Mouse (Mus musculus): ENCODE data around the gene Olfr18. TPM values are rescaled to one million over a fixed set of nuclear protein-coding genes. Genes with fewer than 3 reads are reported as not detected.

Olfr18 gene
- not detected in 2 replicates for polyA plus RNA-seq (2015; fragmentation: Nextera tagmentation; extraction: Ambion mirVana)

- no peak for TF ChIP-seq CTCF (IDR thresholded peaks at IDR 0.05; ENCODE audit: low read depth)
- no peak within 1 kb of the TSS for H3K9ac ChIP-seq (ENCODE audit: low read depth, low read length)
- no peak within 1 kb of the TSS for H3K4me2 ChIP-seq (replicated peaks; ENCODE audit: low read depth)
- no peak within 1 kb of the TSS for H3K4me3 ChIP-seq (ENCODE audit: low read depth, low read length)
- ATAC-seq: no peak
- H3K9me3 ChIP-seq (ENCODE audit: control insufficient read depth): no peaks in the 10 kb centered on the region
- H3K36me3 ChIP-seq (ENCODE audit: control insufficient read depth, insufficient read depth): no peaks in the 10 kb centered on the region
- H3K27ac ChIP-seq (ENCODE audit: low read depth, low read length): no peak within 1 kb of the TSS
- H3K4me1 ChIP-seq (replicated peaks; ENCODE audit: control insufficient read depth, insufficient read depth, low read length): no peaks in the 10 kb centered on the region
- no peaks in the 10 kb centered on the region for H3K27me3 ChIP-seq (replicated peaks; ENCODE audit: control insufficient read depth, insufficient read depth, low read length)
Measured at GRCm38 (mm10) chr9:20335994-20336393, at the start of gene Olfr18. Gene Olfr18, minus strand, starts transcription at chr9:20336094.

DNA sequence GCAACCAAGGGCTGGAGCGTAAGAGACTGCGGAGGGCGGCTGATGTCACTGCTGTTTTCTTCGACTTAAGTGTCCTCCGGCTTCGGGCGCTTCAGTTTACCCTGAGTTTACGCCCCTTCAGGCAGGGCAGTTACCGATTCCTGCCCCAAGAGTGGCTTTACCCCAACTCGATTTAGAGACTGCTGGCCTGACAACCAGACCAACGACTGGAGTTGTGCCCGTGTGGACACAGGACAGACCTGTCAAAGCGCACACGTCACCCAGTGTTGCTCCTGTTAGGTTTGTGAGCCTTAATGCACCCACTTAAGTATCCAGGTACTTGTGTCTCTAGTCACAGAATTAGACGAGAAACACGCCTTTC, 49.4 kb upstream of the Olfr18 start:
- no peaks in the 10 kb centered on the region for H3K36me3 ChIP-seq (ENCODE audit: control insufficient read depth, insufficient read depth)
- H3K4me1 ChIP-seq (replicated peaks; ENCODE audit: control insufficient read depth, insufficient read depth, low read length): no peaks in the 10 kb centered on the region
- peak overlapping the region; percentile 75 for H3K4me3 ChIP-seq (ENCODE audit: low read depth, low read length)
- H3K27ac ChIP-seq (ENCODE audit: low read depth, low read length): peak overlapping the region; percentile 50; the same call in 1 of the 2 replicates
- WGBS: 11% methylated on average over 16 of the region's 16 CpGs
- ATAC-seq: peak; percentile 61
- H3K4me2 ChIP-seq (replicated peaks; ENCODE audit: low read depth): peak overlapping the region; percentile 91
- H3K9ac ChIP-seq (ENCODE audit: low read depth, low read length): peak overlapping the region; percentile 72
- H3K27me3 ChIP-seq (replicated peaks; ENCODE audit: control insufficient read depth, insufficient read depth, low read length): no peaks in the 10 kb centered on the region
- H3K9me3 ChIP-seq (ENCODE audit: control insufficient read depth): no peaks in the 10 kb centered on the region
- TF ChIP-seq CTCF (IDR thresholded peaks at IDR 0.05; ENCODE audit: low read depth): no peak; the same call in 1 of the 2 replicates

DNA sequence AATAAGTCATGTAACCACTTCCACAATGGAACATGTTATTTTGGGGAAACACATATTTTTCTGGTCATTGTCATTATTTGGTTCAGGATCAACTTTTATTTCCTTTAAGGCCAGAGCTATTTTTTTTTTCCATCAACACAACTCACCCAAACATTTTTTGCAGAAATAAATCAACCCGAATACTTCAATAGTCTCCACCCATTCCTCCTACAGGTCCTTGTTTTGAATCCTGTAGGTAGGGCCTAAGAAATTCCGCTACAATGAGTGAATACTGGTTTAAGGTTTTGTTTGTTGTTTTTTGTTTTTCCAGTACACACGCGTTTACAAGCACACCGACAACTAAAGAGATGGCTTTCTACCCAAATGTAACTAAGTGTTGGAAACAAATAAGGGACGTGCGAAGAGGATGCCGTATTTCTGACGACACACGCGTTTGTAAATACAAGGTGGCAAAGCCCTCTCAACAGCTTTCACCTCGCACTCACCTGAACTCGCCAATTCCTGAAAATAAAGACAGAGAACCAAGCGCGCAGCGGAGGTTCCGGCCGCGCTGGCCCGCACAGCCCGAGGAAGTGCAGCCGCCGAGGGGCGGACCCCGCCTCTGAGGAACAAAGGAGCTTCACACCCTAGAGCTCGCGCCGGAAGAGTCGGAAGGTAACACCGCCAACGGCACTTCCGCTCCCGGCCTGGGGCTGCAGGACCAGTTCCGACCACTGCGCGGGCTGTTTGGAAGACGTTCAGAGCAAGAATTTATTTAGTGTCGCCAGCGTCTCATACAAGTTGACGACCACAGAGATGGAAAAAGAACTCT, 48.8 kb upstream of the Olfr18 start, which contains the start of gene Zfp560:
TSS of gene Zfp560 (minus strand) at position 646 of the 811 bp plus-strand sequence.
- peak; percentile 74 for TF ChIP-seq CTCF (IDR thresholded peaks at IDR 0.05; ENCODE audit: low read depth)
- Histone ChIP-seq H3K4me1 (replicated peaks; ENCODE audit: control insufficient read depth, insufficient read depth, low read length) (no peaks in the 10 kb centered on the region), H3K4me2 (replicated peaks; ENCODE audit: low read depth) (peak within 1 kb of the TSS; percentile 91), H3K4me3 (ENCODE audit: low read depth, low read length) (peak within 1 kb of the TSS; percentile 75), H3K36me3 (ENCODE audit: control insufficient read depth, insufficient read depth) (no peaks in the 10 kb centered on the region), H3K9me3 (ENCODE audit: control insufficient read depth) (no peaks in the 10 kb centered on the region), H3K27ac (ENCODE audit: low read depth, low read length) (peak within 1 kb of the TSS; percentile 57), H3K9ac (ENCODE audit: low read depth, low read length) (peak within 1 kb of the TSS; percentile 72), H3K27me3 (replicated peaks; ENCODE audit: control insufficient read depth, insufficient read depth, low read length) (no peaks in the 10 kb centered on the region)
- WGBS: 2% methylated on average over 40 of the region's 40 CpGs
- peak; percentile 100 for ATAC-seq

GRCm38 (mm10) chr9:20383659-20384058, 47.8 kb upstream of the Olfr18 start:
- 84% methylated on average over 7 of the region's 7 CpGs for WGBS
- H3K27ac ChIP-seq (ENCODE audit: low read depth, low read length): no peak overlapping the region
- H3K4me3 ChIP-seq (ENCODE audit: low read depth, low read length): no peak overlapping the region

DNA sequence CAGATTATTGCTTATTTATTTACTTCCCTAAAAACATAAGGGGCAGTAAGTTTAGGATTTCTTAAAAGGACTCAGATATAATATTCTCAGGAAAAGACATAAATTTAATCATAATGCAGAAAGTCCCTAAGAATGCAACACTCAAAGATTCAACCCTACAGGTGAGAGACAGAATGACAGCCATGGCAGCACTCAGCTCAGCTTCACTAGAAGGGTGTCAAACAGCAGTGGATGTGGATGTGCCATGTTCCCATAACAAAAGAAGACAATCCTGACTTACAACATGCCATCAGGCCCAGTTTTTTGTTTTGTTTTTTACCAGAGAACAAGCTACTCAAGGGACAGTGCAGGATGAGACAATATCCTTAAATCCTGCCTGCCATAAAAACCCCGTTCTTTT, 38.8 kb upstream of the Olfr18 start:
- TF ChIP-seq CTCF (IDR thresholded peaks at IDR 0.05; ENCODE audit: low read depth): no peak
- Histone ChIP-seq H3K27ac (ENCODE audit: low read depth, low read length) (no peak overlapping the region), H3K36me3 (ENCODE audit: control insufficient read depth, insufficient read depth) (no peaks in the 10 kb centered on the region), H3K9ac (ENCODE audit: low read depth, low read length) (no peak overlapping the region), H3K27me3 (replicated peaks; ENCODE audit: control insufficient read depth, insufficient read depth, low read length) (no peaks in the 10 kb centered on the region), H3K9me3 (ENCODE audit: control insufficient read depth) (no peaks in the 10 kb centered on the region), H3K4me2 (replicated peaks; ENCODE audit: low read depth) (no peak overlapping the region), H3K4me1 (replicated peaks; ENCODE audit: control insufficient read depth, insufficient read depth, low read length) (no peaks in the 10 kb centered on the region), H3K4me3 (ENCODE audit: low read depth, low read length) (no peak overlapping the region)
- WGBS: 95% methylated on average over 1 of the region's 1 CpGs
- no peak for ATAC-seq

More at GRCm38 (mm10) chr9:20383659-20384058, 47.8 kb upstream of the Olfr18 start:
- H3K27me3 ChIP-seq (replicated peaks; ENCODE audit: control insufficient read depth, insufficient read depth, low read length): no peaks in the 10 kb centered on the region
- H3K9me3 ChIP-seq (ENCODE audit: control insufficient read depth): no peaks in the 10 kb centered on the region
- no peaks in the 10 kb centered on the region for H3K4me1 ChIP-seq (replicated peaks; ENCODE audit: control insufficient read depth, insufficient read depth, low read length)
- no peak overlapping the region for H3K9ac ChIP-seq (ENCODE audit: low read depth, low read length)
- no peak for ATAC-seq
- H3K4me2 ChIP-seq (replicated peaks; ENCODE audit: low read depth): 0 out of 2 replicates have a peak overlapping the region, but pooled peaks have one; percentile 91
- TF ChIP-seq CTCF (IDR thresholded peaks at IDR 0.05; ENCODE audit: low read depth): no peak
- no peaks in the 10 kb centered on the region for H3K36me3 ChIP-seq (ENCODE audit: control insufficient read depth, insufficient read depth)

DNA sequence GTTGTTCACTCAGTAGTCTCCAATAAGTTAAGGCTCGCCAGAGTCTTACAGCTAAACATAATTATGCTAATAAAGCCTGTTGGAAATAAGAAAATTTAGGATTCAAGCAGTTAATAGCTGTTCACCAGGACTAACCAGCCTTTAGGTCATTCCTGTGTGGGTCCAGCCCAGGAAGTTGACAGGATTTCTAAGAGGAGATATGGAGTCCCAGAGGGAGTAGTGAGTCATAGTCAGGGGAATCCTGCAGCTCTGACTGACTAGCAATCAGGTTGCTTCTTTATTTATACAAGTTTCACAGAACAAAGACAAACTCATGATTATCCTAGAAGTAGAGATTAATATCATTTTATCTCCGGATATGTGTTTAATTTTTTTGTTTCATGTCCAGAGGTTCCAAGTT, 31.4 kb upstream of the Olfr18 start:
- 95% methylated on average over 2 of the region's 2 CpGs for WGBS
- no peak for TF ChIP-seq CTCF (IDR thresholded peaks at IDR 0.05; ENCODE audit: low read depth)
- Histone ChIP-seq H3K4me1 (replicated peaks; ENCODE audit: control insufficient read depth, insufficient read depth, low read length) (no peaks in the 10 kb centered on the region), H3K4me3 (ENCODE audit: low read depth, low read length) (no peak overlapping the region), H3K27me3 (replicated peaks; ENCODE audit: control insufficient read depth, insufficient read depth, low read length) (no peaks in the 10 kb centered on the region), H3K9me3 (ENCODE audit: control insufficient read depth) (no peaks in the 10 kb centered on the region), H3K4me2 (replicated peaks; ENCODE audit: low read depth) (no peak overlapping the region), H3K27ac (ENCODE audit: low read depth, low read length) (no peak overlapping the region), H3K36me3 (ENCODE audit: control insufficient read depth, insufficient read depth) (no peaks in the 10 kb centered on the region), H3K9ac (ENCODE audit: low read depth, low read length) (no peak overlapping the region)
- ATAC-seq: no peak
